Mouse (Mus musculus): Measurements from ENCODE around the gene Vat1. TPM values are rescaled to one million over a fixed set of nuclear protein-coding genes. Genes with fewer than 3 reads are reported as not detected.
"Not testable (repeated sequence)": the region's sequence is repeated elsewhere in the genome, so short reads cannot be mapped to it uniquely, and the experiment has no call there.

Gene Vat1
- polyA plus RNA-seq, 1 experiment from 2014 or later, result 39.7 TPM

DNA sequence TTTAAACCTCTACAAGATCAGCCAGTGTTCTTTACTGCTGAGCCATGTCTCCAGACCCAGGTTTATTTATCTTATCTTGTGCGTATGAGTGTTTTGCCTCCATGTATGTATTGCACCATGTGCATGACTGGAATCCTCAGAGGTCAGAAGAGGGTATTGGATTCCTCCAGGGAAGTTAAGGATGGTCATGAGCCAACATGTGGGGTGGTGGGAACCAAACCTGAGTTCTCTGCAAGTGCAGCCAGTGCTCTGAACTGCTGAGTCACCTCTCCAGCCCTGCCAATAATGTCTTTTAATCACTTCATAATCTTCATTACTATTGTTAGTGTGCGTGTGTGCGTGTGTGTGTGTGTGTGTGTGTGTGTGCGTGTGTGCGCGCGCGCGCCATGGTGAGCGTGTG, 14.5 kb downstream of the Vat1 start:
- Histone ChIP-seq H3K9me3 (no peaks in the 10 kb centered on the region), H3K4me3 (no peak overlapping the region), H3K36me3 (peaks cover 3% of the 10 kb centered on the region; the same call in 1 of the 2 replicates), H3K9ac (no peak overlapping the region), H3K4me1 (peaks cover 22% of the 10 kb centered on the region), H3K27me3 (no peaks in the 10 kb centered on the region), H3K27ac (no peak overlapping the region), H3K4me2 (replicated peaks) (no peak overlapping the region)
- no peak for ATAC-seq (ENCODE audit: low FRiP score, low read depth)
- 92% methylated on average over 10 of the region's 10 CpGs for WGBS

DNA sequence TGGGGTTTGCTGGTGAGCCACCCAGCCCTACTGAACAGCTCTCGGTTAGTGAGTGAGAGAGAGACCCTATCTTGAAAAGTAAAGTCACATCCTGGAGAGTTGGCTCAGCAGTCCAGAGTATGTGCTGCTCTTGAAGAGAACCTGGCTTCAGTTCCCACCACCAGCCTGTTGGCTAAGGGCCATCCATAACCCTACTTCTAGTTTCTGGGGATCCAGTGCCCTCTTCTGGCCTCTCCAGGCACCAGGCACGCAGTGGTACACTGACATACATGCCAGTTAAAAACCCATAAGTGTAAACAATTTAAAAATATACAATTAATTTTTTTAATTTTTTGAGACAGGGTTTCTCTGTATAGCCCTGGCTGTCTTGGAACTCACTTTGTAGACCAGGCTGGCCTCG, 15.6 kb downstream of the Vat1 start:
- Histone ChIP-seq H3K4me3 (no peak overlapping the region), H3K27ac (no peak overlapping the region), H3K4me2 (replicated peaks) (no peak overlapping the region), H3K27me3 (no peaks in the 10 kb centered on the region), H3K4me1 (peaks cover 22% of the 10 kb centered on the region), H3K36me3 (peaks cover 8% of the 10 kb centered on the region), H3K9me3 (no peaks in the 10 kb centered on the region), H3K9ac (no peak overlapping the region)
- WGBS, result 78% methylated on average over 3 of the region's 3 CpGs
- no peak for ATAC-seq (ENCODE audit: low FRiP score, low read depth)

GRCm38 (mm10) chr11:101449596-101449995, 16.4 kb downstream of the Vat1 start:
- not testable (repeated sequence) for H3K4me2 ChIP-seq (replicated peaks); H3K4me3 ChIP-seq; H3K27ac ChIP-seq; H3K27me3 ChIP-seq; H3K9me3 ChIP-seq; ATAC-seq (ENCODE audit: low FRiP score, low read depth); H3K9ac ChIP-seq
- H3K4me1 ChIP-seq, result peaks cover 20% of the 10 kb centered on the region; the same call in 1 of the 2 replicates
- WGBS, result 83% methylated on average over 4 of the region's 4 CpGs
- peaks cover 14% of the 10 kb centered on the region for H3K36me3 ChIP-seq

DNA sequence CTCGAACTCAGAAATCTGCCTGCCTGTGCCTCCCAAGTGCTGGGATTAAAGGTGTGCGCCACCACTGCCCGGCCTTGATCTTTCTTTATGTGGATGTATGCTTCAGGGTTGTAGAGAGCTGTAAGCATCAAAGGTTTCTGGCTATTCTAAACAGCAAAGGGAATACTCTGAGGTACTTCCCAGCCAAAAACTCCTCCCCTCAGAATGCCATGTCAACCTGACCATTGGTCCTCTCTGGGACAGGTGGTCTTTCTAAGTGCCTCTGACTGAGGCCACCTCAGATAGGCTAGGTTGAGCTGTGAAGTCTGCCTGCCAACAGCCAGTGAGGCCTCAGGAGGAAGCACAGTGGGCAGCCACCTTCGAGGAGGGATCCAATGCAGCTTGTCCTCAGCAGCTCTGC, 17.1 kb downstream of the Vat1 start:
- H3K4me1 ChIP-seq, result peaks cover 23% of the 10 kb centered on the region
- H3K27ac ChIP-seq, result no peak overlapping the region
- no peaks in the 10 kb centered on the region for H3K27me3 ChIP-seq
- ATAC-seq (ENCODE audit: low FRiP score, low read depth), result no peak; the same call in 1 of the 2 replicates
- H3K9ac ChIP-seq, result peak overlapping the region; percentile 62
- peak overlapping the region; percentile 60 for H3K4me2 ChIP-seq (replicated peaks)
- H3K36me3 ChIP-seq, result peaks cover 21% of the 10 kb centered on the region
- peak overlapping the region; percentile 42 for H3K4me3 ChIP-seq
- H3K9me3 ChIP-seq, result no peaks in the 10 kb centered on the region
- WGBS, result 87% methylated on average over 4 of the region's 4 CpGs

- H3K9ac ChIP-seq, result peak within 1 kb of the TSS; percentile 62
- peak within 1 kb of the TSS; percentile 60 for H3K4me2 ChIP-seq (replicated peaks)
- H3K9me3 ChIP-seq, result no peaks in the 10 kb centered on the region
- ATAC-seq (ENCODE audit: low FRiP score, low read depth), result peak; percentile 59
- H3K4me1 ChIP-seq, result peaks cover 29% of the 10 kb centered on the region
- peaks cover 27% of the 10 kb centered on the region for H3K36me3 ChIP-seq
- peak within 1 kb of the TSS; percentile 72; the same call in 1 of the 2 replicates for H3K27ac ChIP-seq
- peak within 1 kb of the TSS; percentile 42 for H3K4me3 ChIP-seq
- WGBS, result 25% methylated on average over 10 of the region's 10 CpGs
- H3K27me3 ChIP-seq, result no peaks in the 10 kb centered on the region
Measured at GRCm38 (mm10) chr11:101448274-101448746, 17.7 kb downstream of the Vat1 start, which contains the start of gene Ifi35. Gene Ifi35 (plus strand): TSS chr11:101448407.

DNA sequence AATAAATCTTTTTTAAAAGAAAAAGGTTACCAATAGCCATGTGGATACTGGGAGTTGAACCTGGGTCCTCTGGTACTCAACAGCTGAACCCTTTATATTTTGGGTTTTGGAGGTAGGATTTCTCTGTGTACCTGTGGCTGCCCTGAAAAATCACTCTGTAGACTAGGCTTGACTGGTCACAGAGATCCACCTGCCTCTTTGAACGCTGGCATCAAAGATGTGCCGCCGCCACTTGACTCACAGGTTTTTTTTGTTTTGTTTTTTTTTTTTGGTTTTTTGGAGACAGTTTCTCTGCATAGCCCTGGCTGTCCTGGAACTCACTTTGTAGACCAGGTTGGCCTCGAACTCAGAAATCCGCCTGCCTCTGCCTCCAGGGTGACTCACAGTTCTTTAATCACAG, 18.2 kb downstream of the Vat1 start:
- no peaks in the 10 kb centered on the region for H3K27me3 ChIP-seq
- no peak overlapping the region for H3K9ac ChIP-seq
- peaks cover 27% of the 10 kb centered on the region for H3K36me3 ChIP-seq
- no peak for ATAC-seq (ENCODE audit: low FRiP score, low read depth)
- 79% methylated on average over 5 of the region's 5 CpGs for WGBS
- peak overlapping the region; percentile 60; the same call in 1 of the 2 replicates for H3K4me2 ChIP-seq (replicated peaks)
- H3K9me3 ChIP-seq, result no peaks in the 10 kb centered on the region
- H3K4me3 ChIP-seq, result peak overlapping the region; percentile 42
- peak overlapping the region; percentile 72; the same call in 1 of the 2 replicates for H3K27ac ChIP-seq
- H3K4me1 ChIP-seq, result peaks cover 33% of the 10 kb centered on the region

DNA sequence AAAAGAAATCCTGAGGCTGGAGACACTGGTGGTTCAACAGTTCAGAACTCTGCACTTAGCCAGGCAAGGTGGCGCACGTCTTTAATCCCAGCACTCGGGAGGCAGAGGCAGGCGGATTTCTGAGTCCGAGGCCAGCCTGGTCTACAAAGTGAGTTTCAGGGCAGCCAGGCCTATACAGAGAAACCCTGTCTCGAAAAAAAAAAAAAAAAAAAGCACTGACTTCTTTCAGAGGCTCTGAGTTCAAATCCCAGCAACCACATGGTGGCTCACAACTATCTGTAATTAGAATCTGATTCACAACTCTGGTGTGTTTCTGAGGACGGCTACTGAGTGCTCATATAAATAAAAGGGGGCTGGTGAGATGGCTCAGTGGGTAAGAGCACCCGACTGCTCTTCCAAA, 19.2 kb downstream of the Vat1 start:
- WGBS, result 90% methylated on average over 8 of the region's 8 CpGs
- H3K4me3 ChIP-seq; H3K9me3 ChIP-seq; H3K4me2 ChIP-seq (replicated peaks); ATAC-seq (ENCODE audit: low FRiP score, low read depth); H3K27ac ChIP-seq; H3K9ac ChIP-seq; H3K27me3 ChIP-seq: not testable (repeated sequence)
- peaks cover 27% of the 10 kb centered on the region for H3K36me3 ChIP-seq
- H3K4me1 ChIP-seq, result peaks cover 33% of the 10 kb centered on the region

DNA sequence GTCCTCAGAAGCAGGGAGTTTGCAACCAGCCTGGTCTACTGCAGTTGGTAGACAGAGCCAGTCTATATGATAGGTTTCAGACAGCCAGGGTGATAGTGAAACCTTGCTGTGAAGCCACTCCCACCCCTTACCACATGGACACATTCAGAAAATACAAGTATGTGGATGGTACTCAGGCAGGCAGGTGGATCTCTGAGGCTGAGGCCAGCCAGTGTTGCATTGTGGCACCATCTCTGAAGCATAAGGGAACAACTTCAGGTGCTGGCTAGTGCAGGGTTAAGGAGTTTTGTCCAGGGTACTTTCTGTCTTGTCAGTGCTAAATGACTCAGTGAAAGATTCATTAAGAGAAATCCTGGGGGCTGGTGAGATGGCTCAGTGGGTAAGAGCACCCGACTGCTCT, 19.7 kb downstream of the Vat1 start:
- Histone ChIP-seq H3K4me1 (peaks cover 33% of the 10 kb centered on the region), H3K27ac (no peak overlapping the region), H3K4me3 (no peak overlapping the region), H3K9me3 (no peaks in the 10 kb centered on the region), H3K9ac (no peak overlapping the region), H3K4me2 (replicated peaks) (no peak overlapping the region), H3K36me3 (peaks cover 27% of the 10 kb centered on the region), H3K27me3 (no peaks in the 10 kb centered on the region)
- WGBS, result 81% methylated on average over 1 of the region's 1 CpGs
- ATAC-seq (ENCODE audit: low FRiP score, low read depth), result no peak

GRCm38 (mm10) chr11:101442760-101443159, 23.3 kb downstream of the Vat1 start:
- H3K4me3 ChIP-seq, result peak overlapping the region; percentile 85
- peaks cover 27% of the 10 kb centered on the region for H3K36me3 ChIP-seq
- WGBS, result under 1% methylated on average over 14 of the region's 14 CpGs
- H3K4me1 ChIP-seq, result peaks cover 20% of the 10 kb centered on the region
- 0 out of 2 replicates have a peak, but pooled peaks have one; percentile 0 for ATAC-seq (ENCODE audit: low FRiP score, low read depth)
- H3K9me3 ChIP-seq, result no peaks in the 10 kb centered on the region
- H3K9ac ChIP-seq, result peak overlapping the region; percentile 98
- no peaks in the 10 kb centered on the region for H3K27me3 ChIP-seq
- peak overlapping the region; percentile 95 for H3K27ac ChIP-seq
- H3K4me2 ChIP-seq (replicated peaks), result peak overlapping the region; percentile 96

- peak within 1 kb of the TSS; percentile 85 for H3K4me3 ChIP-seq
- H3K9me3 ChIP-seq, result no peaks in the 10 kb centered on the region
- ATAC-seq (ENCODE audit: low FRiP score, low read depth), result peak; percentile 100
- peak within 1 kb of the TSS; percentile 98 for H3K9ac ChIP-seq
- peaks cover 20% of the 10 kb centered on the region for H3K4me1 ChIP-seq
- H3K36me3 ChIP-seq, result peaks cover 27% of the 10 kb centered on the region
- WGBS, result under 1% methylated on average over 42 of the region's 42 CpGs
- H3K27me3 ChIP-seq, result no peaks in the 10 kb centered on the region
- peak within 1 kb of the TSS; percentile 96 for H3K4me2 ChIP-seq (replicated peaks)
- H3K27ac ChIP-seq, result peak within 1 kb of the TSS; percentile 95
Measured at GRCm38 (mm10) chr11:101442127-101442693, 23.8 kb downstream of the Vat1 start, which contains the start of gene Rpl27. Gene Rpl27 (plus strand): TSS chr11:101442298.

DNA sequence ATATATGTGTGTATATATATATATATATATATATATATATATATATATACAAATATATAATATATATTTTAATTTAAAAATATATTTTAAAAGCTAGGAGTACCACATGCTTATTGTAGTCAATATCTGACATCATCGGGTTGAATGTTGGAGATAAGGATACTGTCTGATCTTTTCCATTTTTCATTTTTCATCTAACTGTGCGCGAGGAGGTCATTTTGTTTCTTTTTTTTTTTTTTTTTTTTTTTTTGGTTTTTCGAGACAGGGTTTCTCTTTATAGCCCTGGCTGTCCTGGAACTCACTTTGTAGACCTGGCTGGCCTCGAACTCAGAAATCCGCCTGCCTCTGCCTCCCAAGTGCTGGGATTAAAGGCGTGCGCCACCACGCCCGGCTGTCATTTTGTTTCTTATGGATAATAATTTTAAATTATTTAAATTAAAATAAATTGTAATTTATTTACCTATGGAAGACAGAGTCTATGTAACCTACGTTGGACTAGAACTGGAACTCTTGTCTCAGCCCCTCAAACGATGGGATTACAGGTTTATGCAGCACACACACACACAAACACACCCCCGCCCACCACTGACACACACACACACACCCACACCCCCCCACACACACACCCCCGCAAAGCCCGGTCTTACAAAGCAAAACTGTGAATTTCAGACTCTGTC, 24.4 kb downstream of the Vat1 start:
- not testable (repeated sequence) for H3K9ac ChIP-seq, H3K9me3 ChIP-seq
- 36% methylated on average over 15 of the region's 15 CpGs for WGBS

GRCm38 (mm10) chr11:101438006-101438405, 28.0 kb downstream of the Vat1 start:
- H3K9ac ChIP-seq; H3K4me3 ChIP-seq; ATAC-seq (ENCODE audit: low FRiP score, low read depth); H3K27ac ChIP-seq; H3K27me3 ChIP-seq; H3K9me3 ChIP-seq; H3K4me1 ChIP-seq; H3K4me2 ChIP-seq (replicated peaks): not testable (repeated sequence)
- H3K36me3 ChIP-seq, result peaks cover 31% of the 10 kb centered on the region
- WGBS, result 54% methylated on average over 3 of the region's 3 CpGs

More for the DNA sequence above, 24.4 kb downstream of the Vat1 start:
- peak overlapping the region; percentile 85 for H3K4me3 ChIP-seq
- H3K27ac ChIP-seq; H3K27me3 ChIP-seq; ATAC-seq (ENCODE audit: low FRiP score, low read depth): not testable (repeated sequence)
- peaks cover 24% of the 10 kb centered on the region for H3K36me3 ChIP-seq
- H3K4me1 ChIP-seq, result peaks cover 20% of the 10 kb centered on the region
- peak overlapping the region; percentile 57 for H3K4me2 ChIP-seq (replicated peaks)
